Mouse (Mus musculus) brain, embryonic 14.5 days (tissue): ENCODE data around the gene Bsn. TPM values are rescaled to one million over a fixed set of nuclear protein-coding genes. Genes with fewer than 3 reads are reported as not detected.
A peak's percentile ranks its signal among the peaks of the same experiment; 100 is the strongest.

Experiments used
- DNase-seq: peaks from one replicate; pipeline ENCODE4 v3.0.0-alpha.2; 2011; ENCODE audit warnings: low read depth
- CTCF ChIP-seq: fragments of 200-500 bp; IDR thresholded peaks from 2 replicates; pipeline ENCODE4 v1.5.1; 2012; ENCODE audit warnings: inconsistent platforms, mild to moderate bottlenecking, moderate library complexity, borderline replicate concordance; ENCODE audit not compliant: insufficient read depth, insufficient read length; ENCODE audit errors: extremely low read depth
- POLR2A ChIP-seq: fragments of 200-500 bp; IDR thresholded peaks from 2 replicates; pipeline ENCODE4 v1.6.1; 2012; ENCODE audit warnings: mild to moderate bottlenecking, inconsistent platforms, borderline replicate concordance; ENCODE audit not compliant: poor library complexity, insufficient read depth, insufficient read length, severe bottlenecking; ENCODE audit errors: extremely low read depth
- polyA plus RNA-seq: library from polyadenylated mRNA; depleted of rRNA; stranded (reverse); fragments of >200 nt; gene quantifications from 2 replicates; pipeline ENCODE4 v1.2.3, GENCODE M21; 2012

Bsn gene
- polyA plus RNA-seq, 1 experiment, result 40.0 TPM

DNA sequence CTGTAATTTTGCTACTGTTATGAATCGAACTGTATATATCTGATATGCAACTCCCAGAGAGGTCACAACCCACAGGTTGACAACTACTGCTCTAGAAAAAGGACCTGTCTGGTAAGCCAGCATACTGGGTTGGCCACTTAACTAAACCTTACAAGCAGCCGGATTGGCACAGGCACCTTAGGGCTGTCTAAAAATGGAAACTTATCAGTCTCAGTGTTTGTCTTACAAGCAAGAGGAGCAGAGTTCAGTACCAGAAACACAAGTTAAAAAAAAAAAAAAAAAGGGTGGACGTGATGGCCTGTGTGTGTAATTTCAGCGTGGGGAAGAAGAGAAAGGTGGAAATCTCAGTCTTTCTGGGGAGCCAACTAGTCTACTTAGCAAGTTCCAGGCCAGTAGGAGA is 118.4 kb downstream of the Bsn start:
- TF ChIP-seq POLR2A, result no peak
- no peak for TF ChIP-seq CTCF
- DNase-seq, result no peak

DNA sequence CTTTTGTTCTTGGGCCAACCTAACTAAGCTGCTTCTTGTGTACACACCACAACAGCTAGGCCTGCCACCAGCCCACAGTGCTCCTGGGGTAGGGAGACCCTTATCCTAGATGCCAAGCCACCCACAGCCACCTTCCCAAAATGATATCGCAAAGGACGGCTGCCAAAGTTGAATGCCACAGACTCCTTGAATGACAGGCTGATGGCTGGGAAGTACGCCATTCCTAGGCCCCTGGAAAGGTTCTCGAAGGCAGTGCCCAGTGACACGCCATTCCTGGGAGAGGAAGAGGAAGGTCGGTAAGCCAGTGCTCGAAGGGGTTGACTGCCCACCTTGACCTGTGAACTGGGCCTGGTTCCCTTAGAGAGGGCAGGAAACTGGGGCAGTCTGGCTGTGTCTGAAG is 120.7 kb downstream of the Bsn start:
- no peak for TF ChIP-seq CTCF
- TF ChIP-seq POLR2A, result no peak

DNA sequence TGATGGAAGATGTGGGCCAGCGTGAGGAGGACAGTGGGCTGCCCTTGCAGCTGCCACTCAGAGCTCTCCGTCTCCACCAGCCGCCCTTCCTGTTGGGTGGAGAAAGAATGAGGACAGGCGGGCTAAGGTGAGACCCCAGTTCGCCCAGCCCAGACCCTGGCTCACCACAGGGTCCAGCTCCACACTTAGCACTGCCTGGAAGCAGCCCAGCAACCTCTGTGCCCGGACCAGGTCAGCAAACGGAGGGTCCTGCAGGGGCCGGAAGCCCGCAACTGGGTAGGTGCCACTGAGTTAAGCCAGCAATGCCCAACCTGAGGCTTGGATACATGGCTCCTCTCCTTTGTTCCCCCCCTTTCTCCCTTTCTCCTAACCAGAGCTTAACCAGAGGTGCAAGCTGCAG is 121.2 kb downstream of the Bsn start:
- TF ChIP-seq CTCF (no peak), POLR2A (no peak)
- DNase-seq, result no peak

More for the DNA sequence above, 120.7 kb downstream of the Bsn start:
- DNase-seq, result no peak

DNA sequence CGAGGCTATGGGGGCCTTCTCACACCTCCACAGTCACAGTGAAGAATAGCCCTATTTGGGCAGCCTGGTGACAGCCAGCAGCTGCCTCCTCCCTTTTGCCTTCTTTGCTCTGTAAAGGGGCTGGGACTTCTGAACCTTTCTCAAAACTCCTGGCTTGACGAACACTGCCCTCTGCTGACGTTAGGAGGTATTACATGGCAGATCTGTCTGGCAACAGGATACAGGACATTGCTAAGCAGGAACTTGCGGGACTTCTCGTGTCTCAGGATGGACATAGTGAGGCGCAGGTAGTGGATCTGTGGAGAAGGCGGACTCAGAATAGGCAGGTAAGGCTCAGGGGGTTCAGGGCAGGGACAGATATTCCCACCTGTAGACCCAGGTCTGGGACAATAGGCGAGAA is 122.3 kb downstream of the Bsn start:
- DNase-seq, result peak; percentile 91
- no peak for TF ChIP-seq POLR2A
- TF ChIP-seq CTCF, result peak; percentile 89

DNA sequence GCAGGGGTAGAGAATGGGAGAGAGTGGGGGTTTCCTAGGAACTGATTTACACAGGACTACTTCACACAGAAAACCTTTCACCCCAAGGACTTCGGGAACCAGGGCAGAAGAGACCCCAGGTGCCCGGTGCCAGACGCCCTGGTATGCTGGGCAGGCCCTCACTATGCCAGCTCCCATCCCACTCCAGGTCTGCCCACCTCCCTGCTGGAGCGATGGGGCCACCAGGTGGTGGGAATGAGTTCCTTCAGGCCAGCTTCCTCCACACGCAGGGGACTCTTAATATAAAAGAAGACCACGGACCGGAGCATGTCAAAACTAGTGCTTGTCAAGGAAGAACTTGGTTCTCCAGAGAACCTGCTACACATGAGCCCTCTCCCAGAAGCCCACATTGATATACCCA is 123.0 kb downstream of the Bsn start:
- no peak for DNase-seq
- no peak for TF ChIP-seq CTCF
- TF ChIP-seq POLR2A, result no peak

DNA sequence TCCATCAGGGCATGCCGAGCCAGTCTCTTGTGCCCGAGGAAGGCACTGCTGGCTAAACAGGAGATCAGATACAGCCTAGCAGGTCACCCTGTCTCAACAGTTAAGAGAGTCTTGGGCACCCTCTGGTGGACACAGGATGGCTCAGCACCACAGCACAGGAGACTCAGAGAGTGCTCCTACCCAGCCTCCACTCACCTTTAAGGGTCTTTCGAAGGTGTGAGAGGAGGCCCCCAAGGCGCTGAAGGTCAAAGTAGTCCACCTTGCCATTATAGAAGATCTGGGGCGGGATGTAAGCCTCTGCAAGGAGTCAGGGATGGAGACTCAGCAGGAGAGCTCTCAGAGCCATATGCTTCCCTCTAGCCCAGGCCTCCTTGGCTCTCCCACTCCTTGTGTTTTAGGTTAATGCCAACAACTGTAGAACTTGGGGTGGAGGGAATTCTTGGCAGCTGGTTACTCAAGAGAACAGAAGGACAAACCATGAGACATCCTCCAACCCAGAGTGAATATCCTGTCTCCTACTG is 124.6 kb downstream of the Bsn start:
- DNase-seq, result peak; percentile 55
- TF ChIP-seq POLR2A (no peak), CTCF (peak; percentile 75)

DNA sequence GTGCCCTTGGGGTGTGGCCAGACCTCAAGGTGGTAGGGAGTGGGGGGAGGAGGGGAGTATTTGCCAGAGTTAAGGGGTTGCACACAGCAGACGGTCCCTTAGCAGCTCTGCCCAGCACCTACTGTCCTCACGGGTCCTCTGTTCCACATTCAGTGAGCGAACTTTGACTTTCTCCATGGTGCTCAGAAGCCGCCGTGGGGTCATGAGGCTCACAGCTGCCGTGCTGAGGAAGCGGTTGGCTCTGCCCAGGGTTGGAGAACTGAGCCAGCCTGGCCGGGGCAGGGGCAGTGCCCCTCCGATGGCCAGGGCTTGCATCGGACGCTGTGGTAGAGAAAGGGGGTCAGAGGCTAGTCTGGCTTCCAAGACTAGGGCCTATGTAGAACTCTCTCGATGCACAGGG is 126.8 kb downstream of the Bsn start:
- no peak for DNase-seq
- TF ChIP-seq POLR2A (no peak), CTCF (no peak)

DNA sequence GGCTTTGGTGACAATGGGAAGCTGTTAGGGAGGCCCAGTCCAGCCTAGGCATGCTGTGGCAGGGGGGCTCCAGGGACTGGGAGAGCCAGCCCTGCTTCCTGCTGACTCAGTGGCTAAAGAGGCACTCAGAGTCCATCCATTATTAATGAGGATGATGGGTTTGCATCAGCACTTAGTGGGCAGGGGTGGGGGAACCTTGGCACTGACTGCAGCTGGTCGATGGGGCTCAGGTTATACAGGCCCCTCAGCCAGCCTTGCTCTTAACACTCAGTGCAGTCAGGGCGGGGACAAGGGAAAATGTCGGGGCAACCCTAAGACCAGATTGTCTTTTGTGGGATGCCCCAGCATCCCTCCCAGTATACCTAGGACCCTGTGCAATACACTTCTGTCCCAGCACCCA is 128.0 kb downstream of the Bsn start:
- no peak for DNase-seq
- TF ChIP-seq CTCF, result no peak
- no peak for TF ChIP-seq POLR2A

DNA sequence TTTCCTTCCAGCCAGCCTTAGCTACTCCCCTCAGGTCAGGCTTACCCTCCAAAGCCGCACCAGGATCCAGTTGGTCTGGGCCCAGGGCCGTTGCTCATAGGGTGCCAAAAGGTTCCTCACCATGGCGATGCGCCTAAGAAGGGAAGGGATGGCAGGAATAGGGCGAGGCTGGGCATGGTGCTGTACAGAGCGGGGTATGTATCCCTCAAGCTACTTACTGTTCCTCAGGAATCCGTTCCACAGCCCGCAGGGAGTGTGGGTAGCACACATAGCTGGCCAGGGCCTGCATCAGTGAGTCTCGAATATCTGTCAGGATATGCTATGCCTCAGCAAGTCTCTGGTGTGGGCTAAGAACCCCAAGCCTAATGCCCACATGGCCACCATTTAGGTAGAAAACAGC is 131.9 kb downstream of the Bsn start:
- TF ChIP-seq CTCF (no peak), POLR2A (no peak)
- DNase-seq, result no peak

DNA sequence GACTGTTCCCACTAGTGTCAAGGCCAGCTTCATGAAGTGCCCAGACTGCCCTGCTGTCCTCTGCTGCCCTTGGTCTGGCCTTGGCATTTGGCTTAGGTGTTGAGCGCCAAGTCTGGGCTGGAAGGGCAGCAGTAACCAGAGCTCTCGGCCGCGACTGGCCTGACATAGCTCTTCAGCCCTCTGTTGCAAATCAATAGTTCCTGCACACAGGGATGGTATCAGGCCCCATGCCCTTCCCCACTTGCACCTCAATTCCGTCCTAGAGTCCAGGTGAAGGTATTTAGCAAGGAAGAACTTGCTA is 133.0 kb downstream of the Bsn start:
- TF ChIP-seq POLR2A (no peak), CTCF (no peak)
- DNase-seq, result no peak

DNA sequence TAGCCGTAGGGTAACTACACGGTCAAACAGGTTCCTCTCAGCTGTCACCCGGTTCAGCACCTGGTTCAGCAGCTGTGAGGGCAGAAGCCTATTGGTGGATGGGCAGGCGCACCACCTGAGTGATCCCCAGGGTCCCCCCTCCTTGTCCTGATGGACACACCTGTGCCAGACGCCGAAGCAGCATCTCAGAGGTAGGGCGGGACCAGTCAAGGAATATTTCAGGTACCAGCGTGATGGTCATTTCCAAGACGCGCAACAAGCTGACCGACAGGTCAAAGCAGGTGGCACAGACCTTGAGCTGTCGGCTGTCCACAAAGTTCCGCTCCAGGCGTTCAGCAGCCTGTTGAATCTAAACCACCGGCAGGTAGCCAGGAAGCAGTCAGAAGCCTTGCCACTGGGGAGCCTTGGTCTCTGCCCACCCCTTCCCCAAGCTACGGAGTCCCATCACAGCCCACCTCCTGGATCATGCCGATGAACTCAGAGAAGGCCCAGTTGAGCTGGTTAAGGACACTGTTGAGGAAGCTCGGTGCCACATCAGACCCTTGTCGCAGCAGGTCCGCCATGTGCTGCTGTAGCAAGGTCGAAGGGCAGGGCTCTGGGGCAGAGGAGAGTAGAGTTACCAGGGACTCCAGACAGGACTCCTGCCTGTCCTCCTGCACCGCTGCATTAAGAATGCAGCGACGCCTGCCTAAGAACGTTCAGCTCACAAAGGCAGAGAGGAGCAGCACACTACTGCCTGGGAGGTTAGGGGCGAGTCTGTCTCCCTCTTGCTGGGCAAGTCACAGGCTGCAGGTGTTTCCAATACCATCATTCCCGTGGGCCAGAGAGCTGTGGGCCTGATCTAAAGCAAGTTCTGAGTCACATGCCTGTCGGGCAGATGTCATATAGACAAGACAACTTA is 133.6 kb downstream of the Bsn start:
- no peak for DNase-seq
- TF ChIP-seq POLR2A (no peak), CTCF (no peak)

DNA sequence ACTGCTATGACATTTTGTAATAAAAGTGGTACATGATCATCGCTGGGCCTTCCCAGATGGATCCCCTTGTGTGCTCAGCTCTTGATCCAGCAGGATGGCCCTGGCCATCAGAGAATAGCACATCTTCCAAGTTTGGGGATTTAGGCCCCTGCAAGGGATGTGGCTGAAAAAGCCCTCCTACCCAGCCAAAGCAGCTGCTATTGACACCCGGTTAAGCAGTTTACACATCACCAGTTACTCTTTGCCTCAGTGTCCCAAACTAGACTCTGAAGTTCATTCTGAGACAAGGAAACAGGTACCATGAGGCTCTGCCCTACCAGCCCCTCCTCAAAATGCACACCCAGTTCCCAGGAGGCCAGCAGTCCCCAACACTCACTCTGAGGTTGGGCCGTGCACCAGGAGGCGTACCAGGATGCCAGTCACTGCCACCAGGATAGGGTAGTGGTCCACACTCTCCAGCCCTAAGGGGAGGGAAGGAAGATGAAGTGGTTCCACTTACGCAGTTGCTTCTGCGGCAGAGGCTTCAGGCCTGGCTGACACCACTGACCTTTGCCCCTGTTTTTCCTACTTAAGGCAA is 134.4 kb downstream of the Bsn start:
- TF ChIP-seq POLR2A (no peak), CTCF (no peak)
- DNase-seq, result no peak

DNA sequence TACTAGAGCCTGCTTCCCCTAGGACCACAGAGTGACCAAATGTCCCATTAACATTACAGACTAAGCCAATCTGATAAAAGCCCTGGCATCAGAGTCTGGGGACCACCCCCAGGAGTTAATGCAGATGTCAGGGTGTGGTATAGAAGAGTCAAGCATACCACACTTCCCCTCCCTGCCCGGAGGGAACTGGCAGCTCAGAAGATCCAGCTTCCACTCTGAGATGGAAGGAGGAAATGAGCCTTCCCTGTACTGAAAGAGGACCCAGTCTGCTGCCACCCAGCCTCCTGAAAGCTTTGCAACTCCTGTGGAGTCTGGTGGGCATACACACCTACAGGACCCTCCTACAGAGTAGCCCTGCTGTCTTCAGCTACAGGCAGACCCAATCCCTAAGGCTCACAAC is 135.1 kb downstream of the Bsn start:
- no peak for TF ChIP-seq CTCF
- no peak for TF ChIP-seq POLR2A

More for the DNA sequence above, 135.1 kb downstream of the Bsn start:
- DNase-seq, result no peak
